Comparison of ENCODE assay signal across 9 mouse cellular contexts in the genomic region with DNA sequence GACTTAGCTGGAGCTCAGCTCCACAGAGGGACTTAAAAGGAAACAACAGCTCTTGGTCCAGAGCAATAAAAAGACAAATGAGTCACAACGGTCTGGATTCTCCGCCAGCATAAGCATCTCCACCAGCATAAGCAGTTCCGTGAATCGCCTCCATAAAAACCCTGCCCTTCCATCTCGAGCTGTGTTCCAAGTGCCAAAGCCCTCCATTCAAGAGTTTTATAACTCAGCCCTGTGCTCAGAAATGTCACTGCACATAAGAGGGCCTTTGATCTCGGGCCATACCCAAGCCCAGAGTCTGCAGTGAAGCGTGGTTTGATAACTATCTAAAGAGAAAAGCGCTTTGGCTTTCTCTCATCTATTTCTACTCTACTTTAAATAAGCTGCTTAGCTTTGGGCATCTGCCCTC.
DNase-seq lines count a peak whose midpoint lies in the region; ATAC-seq and TF ChIP-seq lines count a peak whose summit lies in the region.
"Had no signal": no experiment of that assay in that cellular context is flagged by ENCODE, and none has a peak within 500 bp of the region (broad histone marks: within the 10 kb centered on the region; RNA-seq: fewer than 3 reads in every experiment).

No protein-coding gene starts in this region.

- H3K9ac ChIP-seq in heart, embryonic 11.5 days (ENCODE audit: low read depth, low read length) = no peak overlapping the region
- no peak overlapping the region for H3K9ac ChIP-seq in heart, postnatal 0 days (replicated peaks; ENCODE audit: low read depth, low read length)
- H3K9ac ChIP-seq in midbrain, embryonic 16.5 days (ENCODE audit: low read depth, low read length) = no peak overlapping the region

- H3K9me3 ChIP-seq in heart, embryonic 11.5 days (replicated peaks; ENCODE audit: control insufficient read depth, low read length) = no peaks in the 10 kb centered on the region
- no peaks in the 10 kb centered on the region for H3K9me3 ChIP-seq in heart, postnatal 0 days (replicated peaks; ENCODE audit: control insufficient read depth, low read length)
- no peaks in the 10 kb centered on the region for H3K9me3 ChIP-seq in midbrain, embryonic 16.5 days (replicated peaks; ENCODE audit: control insufficient read depth, low read length, poor library complexity, severe bottlenecking)

- no peaks in the 10 kb centered on the region for H3K27me3 ChIP-seq in heart, embryonic 11.5 days (ENCODE audit: control insufficient read depth, insufficient read depth, low read length)
- no peaks in the 10 kb centered on the region for H3K27me3 ChIP-seq in heart, postnatal 0 days (ENCODE audit: control insufficient read depth, insufficient read depth, low read length)
- H3K27me3 ChIP-seq in midbrain, embryonic 16.5 days (ENCODE audit: control insufficient read depth, insufficient read depth, low read depth, low read length) = no peaks in the 10 kb centered on the region

- no peak overlapping the region for H3K4me2 ChIP-seq in heart, embryonic 11.5 days
- H3K4me2 ChIP-seq in heart, postnatal 0 days (ENCODE audit: low read depth, low read length) = no peak overlapping the region
- no peak overlapping the region for H3K4me2 ChIP-seq in midbrain, embryonic 16.5 days (ENCODE audit: low read length)

- no peaks in the 10 kb centered on the region for H3K36me3 ChIP-seq in heart, embryonic 11.5 days (ENCODE audit: control insufficient read depth, insufficient read depth, low read length)
- H3K36me3 ChIP-seq in heart, postnatal 0 days (replicated peaks; ENCODE audit: control insufficient read depth, insufficient read depth, low read length) = no peaks in the 10 kb centered on the region
- H3K36me3 ChIP-seq in midbrain, embryonic 16.5 days (ENCODE audit: control insufficient read depth, insufficient read depth, low read length) = no peaks in the 10 kb centered on the region

- DNase-seq in heart, postnatal 4 days = no peak
- peak; percentile 41 for DNase-seq in NIH3T3 (ENCODE audit: low read depth)
- DNase-seq in heart, postnatal 0 days (ENCODE audit: low spot score) = peak; percentile 29
- DNase-seq in B cell, adult 2 months = no peak
- DNase-seq in kidney, adult 8-10 months = no peak
- DNase-seq: cerebellum, adult 9-11 months had no signal

- TF ChIP-seq EP300 in heart, postnatal 0 days (IDR thresholded peaks at IDR 0.05; ENCODE audit: low read depth) = no peak

- no peak for ATAC-seq in heart, embryonic 11.5 days (replicated peaks; ENCODE audit: insufficient number of reproducible peaks, low FRiP score, low TSS enrichment)
- no peak; the same call in 1 of the 2 replicates for ATAC-seq in heart, postnatal 0 days (ENCODE audit: insufficient read depth, low read depth)
- ATAC-seq in midbrain, embryonic 16.5 days = peak; percentile 67
- no peak for ATAC-seq in megakaryocyte-erythroid progenitor cell, adult 5-6 weeks (replicated peaks; ENCODE audit: low FRiP score, low TSS enrichment, poor library complexity, severe bottlenecking)

- TF ChIP-seq CTCF in heart, postnatal 0 days (IDR thresholded peaks at IDR 0.05; ENCODE audit: low read depth) = no peak

- H3K4me1 ChIP-seq in heart, embryonic 11.5 days (ENCODE audit: control insufficient read depth, insufficient read depth, low read length) = peaks cover 12% of the 10 kb centered on the region
- H3K4me1 ChIP-seq in heart, postnatal 0 days (ENCODE audit: control insufficient read depth, insufficient read depth) = no peaks in the 10 kb centered on the region; the same call in none of the 2 replicates
- H3K4me1 ChIP-seq in midbrain, embryonic 16.5 days (ENCODE audit: control insufficient read depth, insufficient read depth, low read length) = no peaks in the 10 kb centered on the region

- H3K4me3 ChIP-seq in heart, embryonic 11.5 days (ENCODE audit: low read depth, low read length) = no peak overlapping the region
- no peak overlapping the region for H3K4me3 ChIP-seq in heart, postnatal 0 days (ENCODE audit: low read depth, low read length)
- no peak overlapping the region for H3K4me3 ChIP-seq in midbrain, embryonic 16.5 days (ENCODE audit: low read depth, low read length)

- H3K27ac ChIP-seq in heart, embryonic 11.5 days (ENCODE audit: low read depth, low read length) = peak overlapping the region; percentile 54
- peak overlapping the region; percentile 61 for H3K27ac ChIP-seq in heart, postnatal 0 days (ENCODE audit: low read depth)
- H3K27ac ChIP-seq in midbrain, embryonic 16.5 days (ENCODE audit: low read length) = no peak overlapping the region

- WGBS in heart, embryonic 11.5 days (ENCODE audit: insufficient replicate concordance) = 50% methylated on average over 8 of the region's 8 CpGs
- WGBS in heart, postnatal 0 days = 32% methylated on average over 8 of the region's 8 CpGs
- WGBS in midbrain, embryonic 16.5 days = 21% methylated on average over 8 of the region's 8 CpGs

Comparison
In these comparisons a context has a peak if more than half of its experiments do, and no peak if none do; other contexts are left out.
1. DNase-seq: peak in NIH3T3 (single experiment) and heart, postnatal 0 days (single experiment); none in heart, postnatal 4 days (single experiment), B cell, adult 2 months (0 of 2) and kidney, adult 8-10 months (0 of 2).